Mouse (Mus musculus) heart, embryonic 12.5 days (tissue): ENCODE results near the gene Rspo1. TPM values are rescaled to one million over a fixed set of nuclear protein-coding genes. Genes with fewer than 3 reads are reported as not detected.
"Not testable (repeated sequence)": the region's sequence is repeated elsewhere in the genome, so short reads cannot be mapped to it uniquely, and the experiment has no call there.

ENCODE experiments used
- ATAC-seq: fragments of 200-750 bp; cut with Nextera tagmentation; 2 replicates; pipeline ENCODE4 v1.8.0; 2017; ENCODE audit warnings: moderate TSS enrichment, moderate library complexity; ENCODE audit not compliant: insufficient number of reproducible peaks, low FRiP score
- H3K27ac ChIP-seq: fragments of 300-500 bp; sonication (generic); 2 replicates; pipeline ENCODE4 v1.5.1; 2016; ENCODE audit warnings: mild to moderate bottlenecking, moderate library complexity; ENCODE audit not compliant: poor library complexity, severe bottlenecking
- H3K27me3 ChIP-seq: fragments of 300-500 bp; sonication (generic); replicated peaks from 2 replicates; pipeline ENCODE4 v1.6.1; 2016; ENCODE audit warnings: mild to moderate bottlenecking, moderate library complexity
- H3K36me3 ChIP-seq: fragments of 300-500 bp; sonication (generic); 2 replicates; pipeline ENCODE4 v1.6.1; 2016; ENCODE audit warnings: mild to moderate bottlenecking, moderate library complexity
- H3K4me1 ChIP-seq: fragments of 300-500 bp; sonication (generic); replicated peaks from 2 replicates; pipeline ENCODE4 v1.6.1; 2016; ENCODE audit warnings: mild to moderate bottlenecking
- H3K4me2 ChIP-seq: fragments of 300-500 bp; sonication (generic); 2 replicates; pipeline ENCODE4 v1.6.1; 2016; ENCODE audit warnings: mild to moderate bottlenecking, moderate library complexity
- H3K4me3 ChIP-seq: fragments of 300-500 bp; sonication (generic); 2 replicates; pipeline ENCODE4 v1.5.1; 2016; ENCODE audit warnings: mild to moderate bottlenecking
- H3K9ac ChIP-seq: fragments of 300-500 bp; sonication (generic); 2 replicates; pipeline ENCODE4 v1.6.1; 2016; ENCODE audit warnings: mild to moderate bottlenecking, moderate library complexity
- H3K9me3 ChIP-seq: fragments of 300-500 bp; sonication (generic); replicated peaks from 2 replicates; pipeline ENCODE4 v1.6.1; 2016; ENCODE audit warnings: mild to moderate bottlenecking, moderate library complexity
- WGBS: fragments of 180-500 bp; shearing (Covaris S2); methylation state at CpG from one replicate; pipeline ENCODE4 v1.1.7; 2016; 5-methylcytosine and 5-hydroxymethylcytosine counted together
- polyA plus RNA-seq: library from polyadenylated mRNA; unstranded; fragments of >200 nt; fragmentation: Nextera tagmentation; extraction: Ambion mirVana; gene quantifications from 2 replicates; pipeline ENCODE4 v1.2.1, GENCODE M21; 2016

Rspo1 gene
- polyA plus RNA-seq = 7.0 and 7.4 TPM in 2 replicates

- Histone ChIP-seq H3K36me3 (no peaks in the 10 kb centered on the region), H3K4me1 (peaks cover 25% of the 10 kb centered on the region), H3K4me2 (peak within 1 kb of the TSS; percentile 70), H3K4me3 (peak within 1 kb of the TSS; percentile 50), H3K9me3 (no peaks in the 10 kb centered on the region), H3K9ac (peak within 1 kb of the TSS; percentile 35; the same call in 1 of the 2 replicates), H3K27me3 (peaks cover 100% of the 10 kb centered on the region), H3K27ac (no peak within 1 kb of the TSS)
- ATAC-seq = no peak
- WGBS = 1% methylated on average over 56 of the region's 62 CpGs
Measured at GRCm38 (mm10) chr4:124985671-124986602, at the start of gene Rspo1. Gene Rspo1 (plus strand): TSS chr4:124986430.

GRCm38 (mm10) chr4:124936613-124937471 lies 49.4 kb upstream of the Rspo1 start, which contains the start of gene 9930104L06Rik:
Gene 9930104L06Rik (plus strand): TSS chr4:124937048.
- H3K27ac ChIP-seq = peak within 1 kb of the TSS; percentile 4; the same call in 1 of the 2 replicates
- peak; percentile 99 for ATAC-seq
- peak within 1 kb of the TSS; percentile 78 for H3K4me3 ChIP-seq
- no peaks in the 10 kb centered on the region for H3K9me3 ChIP-seq
- H3K4me2 ChIP-seq = peak within 1 kb of the TSS; percentile 74
- WGBS = under 1% methylated on average over 52 of the region's 52 CpGs
- peak within 1 kb of the TSS; percentile 82 for H3K9ac ChIP-seq
- H3K27me3 ChIP-seq = no peaks in the 10 kb centered on the region
- peaks cover 16% of the 10 kb centered on the region for H3K4me1 ChIP-seq
- peaks cover 33% of the 10 kb centered on the region for H3K36me3 ChIP-seq

- Histone ChIP-seq H3K36me3 (peaks cover 48% of the 10 kb centered on the region), H3K4me1 (peaks cover 16% of the 10 kb centered on the region)
- H3K9me3 ChIP-seq, H3K4me2 ChIP-seq, ATAC-seq, H3K27ac ChIP-seq, H3K4me3 ChIP-seq, H3K27me3 ChIP-seq, H3K9ac ChIP-seq: not testable (repeated sequence)
- WGBS = 89% methylated on average over 4 of the region's 4 CpGs
Measured at GRCm38 (mm10) chr4:124939211-124939610, 47.0 kb upstream of the Rspo1 start, which contains the start of gene Cdca8. Gene Cdca8 (minus strand): TSS chr4:124939311.

- H3K36me3 ChIP-seq = peaks cover 48% of the 10 kb centered on the region
- 8% methylated on average over 4 of the region's 4 CpGs for WGBS
- no peak for ATAC-seq
Measured at GRCm38 (mm10) chr4:124943022-124943421, 43.2 kb upstream of the Rspo1 start.

GRCm38 (mm10) chr4:124943781-124944180 lies 42.4 kb upstream of the Rspo1 start:
- ATAC-seq = no peak
- Histone ChIP-seq H3K4me1 (no peaks in the 10 kb centered on the region), H3K4me3 (no peak overlapping the region), H3K4me2 (no peak overlapping the region), H3K9me3 (no peaks in the 10 kb centered on the region), H3K9ac (no peak overlapping the region), H3K27me3 (no peaks in the 10 kb centered on the region), H3K36me3 (peaks cover 41% of the 10 kb centered on the region), H3K27ac (no peak overlapping the region)
- 55% methylated on average over 5 of the region's 5 CpGs for WGBS

More at GRCm38 (mm10) chr4:124943022-124943421, 43.2 kb upstream of the Rspo1 start:
- Histone ChIP-seq H3K4me3 (no peak overlapping the region), H3K27me3 (no peaks in the 10 kb centered on the region), H3K4me2 (no peak overlapping the region), H3K9ac (no peak overlapping the region), H3K4me1 (no peaks in the 10 kb centered on the region; the same call in 1 of the 2 replicates), H3K9me3 (no peaks in the 10 kb centered on the region), H3K27ac (no peak overlapping the region)

- H3K4me3 ChIP-seq = no peak overlapping the region
Measured at GRCm38 (mm10) chr4:124944961-124945360, 41.3 kb upstream of the Rspo1 start.

GRCm38 (mm10) chr4:124949488-124949887 lies 36.7 kb upstream of the Rspo1 start:
- WGBS = 72% methylated on average over 3 of the region's 3 CpGs
- H3K4me1 ChIP-seq = no peaks in the 10 kb centered on the region

More at GRCm38 (mm10) chr4:124944961-124945360, 41.3 kb upstream of the Rspo1 start:
- H3K9me3 ChIP-seq = no peaks in the 10 kb centered on the region
- no peaks in the 10 kb centered on the region for H3K27me3 ChIP-seq
- no peak overlapping the region for H3K27ac ChIP-seq
- no peak for ATAC-seq
- no peaks in the 10 kb centered on the region for H3K4me1 ChIP-seq
- 67% methylated on average over 2 of the region's 2 CpGs for WGBS
- peaks cover 31% of the 10 kb centered on the region for H3K36me3 ChIP-seq
- no peak overlapping the region for H3K4me2 ChIP-seq
- no peak overlapping the region for H3K9ac ChIP-seq

GRCm38 (mm10) chr4:124950181-124951035 lies 35.8 kb upstream of the Rspo1 start:
- Histone ChIP-seq H3K36me3 (no peaks in the 10 kb centered on the region), H3K27ac (no peak overlapping the region), H3K4me3 (no peak overlapping the region), H3K9ac (no peak overlapping the region), H3K4me2 (no peak overlapping the region), H3K9me3 (no peaks in the 10 kb centered on the region), H3K4me1 (no peaks in the 10 kb centered on the region), H3K27me3 (no peaks in the 10 kb centered on the region; the same call in 1 of the 2 replicates)
- no peak for ATAC-seq
- 75% methylated on average over 21 of the region's 21 CpGs for WGBS

More at GRCm38 (mm10) chr4:124949488-124949887, 36.7 kb upstream of the Rspo1 start:
- H3K9me3 ChIP-seq = no peaks in the 10 kb centered on the region
- no peak overlapping the region for H3K9ac ChIP-seq
- no peak for ATAC-seq
- no peak overlapping the region for H3K27ac ChIP-seq
- H3K27me3 ChIP-seq = no peaks in the 10 kb centered on the region; the same call in 1 of the 2 replicates
- H3K4me3 ChIP-seq = no peak overlapping the region
- no peak overlapping the region for H3K4me2 ChIP-seq
- no peaks in the 10 kb centered on the region for H3K36me3 ChIP-seq

GRCm38 (mm10) chr4:124951036-124951433 lies 35.2 kb upstream of the Rspo1 start:
- Histone ChIP-seq H3K4me1 (no peaks in the 10 kb centered on the region), H3K36me3 (no peaks in the 10 kb centered on the region), H3K4me2 (no peak overlapping the region), H3K9me3 (no peaks in the 10 kb centered on the region), H3K4me3 (no peak overlapping the region), H3K9ac (no peak overlapping the region), H3K27me3 (no peaks in the 10 kb centered on the region; the same call in 1 of the 2 replicates), H3K27ac (no peak overlapping the region)
- ATAC-seq = no peak
- 31% methylated on average over 10 of the region's 10 CpGs for WGBS

GRCm38 (mm10) chr4:124953546-124953945 lies 32.7 kb upstream of the Rspo1 start:
- no peak overlapping the region for H3K27ac ChIP-seq
- H3K27me3 ChIP-seq = no peaks in the 10 kb centered on the region; the same call in 1 of the 2 replicates
- no peaks in the 10 kb centered on the region for H3K36me3 ChIP-seq
- WGBS = 58% methylated on average over 4 of the region's 4 CpGs
- ATAC-seq = no peak
- H3K9ac ChIP-seq = 0 out of 2 replicates have a peak overlapping the region, but pooled peaks have one; percentile 17
- H3K4me1 ChIP-seq = no peaks in the 10 kb centered on the region
- no peak overlapping the region for H3K4me3 ChIP-seq
- no peaks in the 10 kb centered on the region for H3K9me3 ChIP-seq
- no peak overlapping the region for H3K4me2 ChIP-seq
